Mouse (Mus musculus): Measurements from ENCODE around the gene Rhod.

- TF ChIP-seq POLR2A (IDR thresholded peaks at IDR 0.05; ENCODE audit: borderline replicate concordance, low read depth, low read length) (no peak), CTCF (IDR thresholded peaks at IDR 0.05; ENCODE audit: low read depth, low read length) (no peak)
These were observed 55.9 kb downstream of the Rhod start for GRCm38 (mm10) chr19:4383306-4383705.

All from bone marrow macrophage, adult 2 months (primary cell).